Mouse (Mus musculus): ENCODE data around the gene Jph3. TPM values are rescaled to one million over a fixed set of nuclear protein-coding genes. Genes with fewer than 3 reads are reported as not detected.
A peak's percentile ranks its signal among the peaks of the same experiment; 100 is the strongest.

The Jph3 gene
- polyA plus RNA-seq, 1 experiment from 2014 or later, result 1.3 TPM

DNA sequence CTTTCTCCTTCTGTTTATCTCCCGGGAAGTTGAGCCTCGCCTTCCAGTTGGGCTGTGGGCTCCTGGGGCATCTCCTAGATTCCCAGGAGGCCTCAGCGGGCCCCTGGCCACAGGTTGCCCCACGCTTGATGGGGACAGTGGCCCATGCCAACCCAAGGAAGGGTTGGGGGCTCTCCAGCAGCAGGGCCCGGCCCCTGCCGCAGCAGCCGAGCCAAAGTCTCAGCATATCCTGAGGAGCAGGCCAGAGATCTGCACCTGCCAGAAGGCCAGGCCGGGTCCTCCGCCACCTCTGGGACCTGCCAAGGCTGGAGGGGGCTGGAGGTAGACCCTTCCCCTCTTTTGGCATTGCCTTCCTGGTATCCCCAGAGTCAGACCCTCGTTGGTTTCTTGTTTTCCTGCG is 1.6 kb downstream of the Jph3 start:
- Histone ChIP-seq H3K36me3 (no peaks in the 10 kb centered on the region), H3K27me3 (peaks cover 80% of the 10 kb centered on the region), H3K4me1 (peaks cover 21% of the 10 kb centered on the region), H3K9me3 (replicated peaks) (no peaks in the 10 kb centered on the region), H3K27ac (no peak overlapping the region), H3K9ac (no peak overlapping the region), H3K4me3 (replicated peaks) (peak overlapping the region; percentile 52), H3K4me2 (peak overlapping the region; percentile 85)
- 1% methylated on average over 9 of the region's 11 CpGs for WGBS
- ATAC-seq (replicated peaks; ENCODE audit: low FRiP score), result no peak

DNA sequence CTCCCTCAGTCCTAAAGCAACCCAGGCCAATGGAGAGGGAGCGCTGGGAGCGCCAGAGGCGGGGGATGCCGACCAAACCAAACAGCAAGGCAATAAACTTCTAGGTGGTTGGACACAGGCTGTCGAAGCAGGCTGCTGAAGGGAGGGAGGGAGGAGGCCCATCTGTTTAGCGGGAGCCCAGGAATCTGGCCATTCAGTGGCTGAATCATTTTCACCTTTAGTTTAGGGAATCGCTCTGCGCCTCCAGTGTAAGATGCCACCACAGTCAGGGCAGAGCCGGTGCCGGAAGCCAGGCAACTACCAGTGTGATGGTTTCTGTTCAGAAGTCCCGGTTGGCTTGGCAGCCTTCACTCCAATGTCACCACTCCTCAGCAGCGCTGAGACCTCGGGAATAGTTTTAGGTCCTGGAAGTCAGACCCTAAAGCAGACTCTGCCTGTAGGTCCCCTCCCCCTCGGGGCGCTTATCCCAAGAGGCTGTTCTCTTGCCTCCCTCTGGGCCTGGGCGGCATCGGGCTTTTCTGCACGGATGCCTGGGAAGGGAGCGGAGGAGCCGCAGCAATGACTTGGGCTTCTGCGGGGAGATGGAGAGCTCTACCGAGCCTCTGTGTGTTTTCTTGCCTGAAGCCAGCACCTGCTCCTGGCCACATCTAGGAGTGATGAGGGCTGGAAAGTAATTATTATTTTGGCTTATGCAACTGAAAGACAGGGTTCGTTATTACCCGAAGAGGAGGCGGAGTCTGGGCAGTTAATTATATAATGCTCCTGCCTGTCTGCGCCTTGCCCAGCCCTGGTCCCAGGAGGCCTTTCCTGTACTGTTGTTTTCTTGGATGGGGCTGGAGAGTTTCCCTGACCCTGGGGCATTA is 2.3 kb downstream of the Jph3 start:
- no peak overlapping the region for H3K27ac ChIP-seq
- H3K4me1 ChIP-seq, result peaks cover 21% of the 10 kb centered on the region
- ATAC-seq (replicated peaks; ENCODE audit: low FRiP score), result no peak
- WGBS, result 5% methylated on average over 26 of the region's 26 CpGs
- H3K9me3 ChIP-seq (replicated peaks), result no peaks in the 10 kb centered on the region
- no peaks in the 10 kb centered on the region for H3K36me3 ChIP-seq
- H3K4me2 ChIP-seq, result peak overlapping the region; percentile 85
- peaks cover 84% of the 10 kb centered on the region for H3K27me3 ChIP-seq
- H3K4me3 ChIP-seq (replicated peaks), result peak overlapping the region; percentile 52; the same call in 1 of the 2 replicates
- H3K9ac ChIP-seq, result no peak overlapping the region

DNA sequence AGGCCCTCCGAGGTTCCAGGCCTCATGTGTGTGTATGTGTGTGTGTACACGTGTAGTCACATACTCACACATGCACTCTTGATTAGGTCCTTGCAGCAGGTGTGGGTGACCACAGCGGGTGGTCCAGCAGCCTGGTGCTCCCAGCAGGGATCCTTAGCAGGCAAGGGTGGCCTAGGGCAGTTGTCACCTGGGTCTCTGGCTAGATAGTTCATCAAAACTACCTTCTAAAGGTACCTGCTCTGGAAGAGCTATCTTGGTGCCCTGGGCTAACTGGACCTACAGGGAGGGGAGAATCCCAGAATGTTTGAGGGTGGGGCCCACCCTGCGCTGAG is 2.9 kb downstream of the Jph3 start:
- H3K9me3 ChIP-seq (replicated peaks), result no peaks in the 10 kb centered on the region
- H3K4me2 ChIP-seq, result no peak overlapping the region
- H3K9ac ChIP-seq, result no peak overlapping the region
- peaks cover 21% of the 10 kb centered on the region for H3K4me1 ChIP-seq
- peaks cover 80% of the 10 kb centered on the region for H3K27me3 ChIP-seq
- no peak overlapping the region for H3K27ac ChIP-seq
- WGBS, result 44% methylated on average over 4 of the region's 4 CpGs
- H3K36me3 ChIP-seq, result no peaks in the 10 kb centered on the region
- H3K4me3 ChIP-seq (replicated peaks), result no peak overlapping the region
- no peak for ATAC-seq (replicated peaks; ENCODE audit: low FRiP score)

DNA sequence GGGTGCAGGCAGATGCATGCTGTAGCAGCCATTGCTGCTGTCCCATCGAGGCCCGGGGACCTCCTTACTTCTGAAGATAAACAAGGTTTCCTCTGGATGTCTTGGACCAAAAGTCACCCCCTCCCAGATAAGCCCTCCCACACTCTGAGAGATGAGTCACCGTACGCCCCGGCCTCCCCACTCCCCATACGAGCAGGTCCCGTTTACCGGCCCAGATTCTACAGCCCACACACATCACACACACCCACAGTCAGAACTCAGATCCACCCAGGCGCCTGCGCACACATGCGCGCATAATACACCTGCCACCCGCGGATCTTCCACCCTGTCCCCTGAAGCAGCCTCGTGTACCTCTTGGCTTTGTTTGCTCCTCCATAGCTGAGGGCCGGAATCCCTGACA is 4.8 kb downstream of the Jph3 start:
- H3K27ac ChIP-seq, result no peak overlapping the region
- ATAC-seq (replicated peaks; ENCODE audit: low FRiP score), result no peak

DNA sequence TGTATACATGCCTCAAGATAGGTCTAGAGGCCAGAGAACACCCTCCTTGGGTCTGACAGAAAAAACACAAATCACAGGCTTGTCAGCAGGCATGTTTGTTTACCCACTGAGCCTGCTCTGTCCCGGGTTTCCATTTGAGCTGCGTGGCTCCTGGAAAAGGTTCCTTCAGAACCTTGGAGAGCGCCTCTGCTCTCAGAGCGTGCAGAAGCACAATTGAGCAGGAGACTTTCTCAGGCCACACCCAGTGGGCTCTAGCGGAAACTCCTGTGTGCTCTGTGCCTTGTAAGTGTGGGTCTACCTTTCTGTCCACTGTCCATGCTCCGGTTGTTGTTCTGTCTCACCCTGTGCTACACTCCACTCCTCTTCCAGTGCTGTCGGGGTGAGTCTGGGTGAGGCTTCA is 6.8 kb downstream of the Jph3 start:
- Histone ChIP-seq H3K36me3 (no peaks in the 10 kb centered on the region), H3K27ac (no peak overlapping the region), H3K9me3 (replicated peaks) (no peaks in the 10 kb centered on the region), H3K4me1 (peaks cover 8% of the 10 kb centered on the region), H3K27me3 (peaks cover 41% of the 10 kb centered on the region), H3K9ac (no peak overlapping the region), H3K4me3 (replicated peaks) (no peak overlapping the region), H3K4me2 (no peak overlapping the region)
- no peak for ATAC-seq (replicated peaks; ENCODE audit: low FRiP score)
- WGBS, result 18% methylated on average over 7 of the region's 7 CpGs

More for the DNA sequence above, 4.8 kb downstream of the Jph3 start:
- Histone ChIP-seq H3K27me3 (peaks cover 61% of the 10 kb centered on the region), H3K9me3 (replicated peaks) (no peaks in the 10 kb centered on the region), H3K4me1 (peaks cover 21% of the 10 kb centered on the region), H3K4me3 (replicated peaks) (no peak overlapping the region), H3K4me2 (no peak overlapping the region), H3K9ac (no peak overlapping the region), H3K36me3 (no peaks in the 10 kb centered on the region)
- WGBS, result 89% methylated on average over 16 of the region's 16 CpGs

DNA sequence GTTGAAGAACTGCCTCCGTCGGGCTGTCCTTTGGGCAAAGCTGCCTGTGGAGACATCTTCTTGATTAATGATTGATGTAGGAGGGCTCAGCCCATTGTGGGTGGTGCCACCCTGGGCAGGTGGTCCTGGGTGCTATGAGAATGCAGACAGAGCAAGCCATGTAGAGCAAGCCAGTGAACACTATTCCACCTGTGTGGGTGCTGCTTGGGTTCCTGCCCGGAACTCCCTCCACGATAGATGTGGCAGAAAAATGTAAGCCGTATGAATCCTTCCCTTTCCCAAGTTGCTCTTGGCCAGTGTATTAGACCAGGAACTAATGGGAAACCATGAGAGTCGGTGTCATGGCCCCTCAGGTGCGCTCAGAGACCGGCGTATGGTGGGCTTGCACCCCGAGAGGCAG is 11.3 kb downstream of the Jph3 start:
- Histone ChIP-seq H3K9me3 (replicated peaks) (no peaks in the 10 kb centered on the region), H3K4me2 (no peak overlapping the region), H3K4me1 (no peaks in the 10 kb centered on the region), H3K36me3 (no peaks in the 10 kb centered on the region), H3K4me3 (replicated peaks) (no peak overlapping the region), H3K27me3 (peaks cover 6% of the 10 kb centered on the region; the same call in 1 of the 2 replicates), H3K9ac (no peak overlapping the region), H3K27ac (no peak overlapping the region)
- WGBS, result 87% methylated on average over 10 of the region's 10 CpGs
- ATAC-seq (replicated peaks; ENCODE audit: low FRiP score), result no peak

DNA sequence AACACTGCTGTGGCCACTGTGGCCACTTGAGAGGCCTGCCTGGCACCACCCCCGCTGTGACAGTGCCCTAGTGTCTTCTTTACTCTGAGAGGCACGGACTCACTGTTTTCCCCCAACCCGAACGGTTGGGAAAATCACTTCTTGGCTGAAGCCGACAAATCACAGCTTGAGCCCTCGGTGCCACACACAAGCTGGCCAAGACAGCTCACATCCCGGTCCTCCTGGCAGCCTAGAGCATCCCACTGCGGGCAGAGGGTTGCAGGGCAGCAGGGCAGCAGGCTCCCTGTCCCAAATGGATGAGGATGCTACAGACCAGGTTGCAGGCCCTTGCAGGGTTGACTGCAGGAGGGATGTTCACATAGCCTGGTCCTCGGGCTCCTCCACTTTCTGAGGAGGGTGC is 20.1 kb downstream of the Jph3 start:
- no peak overlapping the region for H3K4me2 ChIP-seq
- no peak overlapping the region for H3K9ac ChIP-seq
- WGBS, result 75% methylated on average over 9 of the region's 9 CpGs
- peaks cover 5% of the 10 kb centered on the region for H3K9me3 ChIP-seq (replicated peaks)
- no peaks in the 10 kb centered on the region for H3K4me1 ChIP-seq
- no peak for ATAC-seq (replicated peaks; ENCODE audit: low FRiP score)
- H3K36me3 ChIP-seq, result no peaks in the 10 kb centered on the region
- H3K27me3 ChIP-seq, result peaks cover 16% of the 10 kb centered on the region
- no peak overlapping the region for H3K4me3 ChIP-seq (replicated peaks)
- H3K27ac ChIP-seq, result no peak overlapping the region

DNA sequence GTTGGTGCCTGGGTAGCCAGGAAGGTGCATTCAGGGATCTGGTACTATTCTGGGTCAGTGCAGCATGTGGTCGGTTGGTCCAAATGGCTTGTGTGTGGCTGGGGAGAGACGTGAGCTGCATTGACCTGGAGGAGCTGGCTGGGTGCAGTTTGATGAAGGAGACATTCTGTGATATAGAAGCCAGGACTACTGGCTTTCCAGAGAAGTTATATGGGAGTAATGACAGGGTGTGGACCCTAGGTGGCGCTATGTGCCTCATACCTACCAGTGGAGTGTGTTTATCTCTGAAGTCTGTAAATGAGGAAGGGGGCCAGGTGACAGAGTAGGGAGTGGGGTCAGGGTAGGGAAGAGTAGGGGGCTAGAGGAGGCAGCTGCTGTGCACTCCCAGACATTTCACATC is 21.1 kb downstream of the Jph3 start:
- ATAC-seq (replicated peaks; ENCODE audit: low FRiP score), result no peak

DNA sequence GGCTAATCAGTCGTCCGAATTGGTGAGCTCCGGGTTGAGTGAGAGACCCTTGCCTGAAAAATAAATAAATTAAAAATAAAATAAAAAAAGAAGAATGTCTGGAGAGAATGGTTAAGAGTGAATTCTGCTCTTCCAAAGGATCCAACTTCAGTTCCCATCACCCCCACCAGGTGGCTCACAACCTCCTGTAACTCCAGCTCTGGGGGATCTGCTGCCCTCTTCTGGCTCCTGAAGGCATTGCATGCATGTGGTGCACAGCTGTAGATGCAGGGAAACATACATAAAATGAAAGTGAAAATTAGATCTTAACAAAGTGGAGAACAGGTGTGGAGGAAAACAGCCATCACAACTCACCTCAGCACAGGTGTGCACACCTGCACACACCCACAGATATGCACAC is 22.0 kb downstream of the Jph3 start:
- 31% methylated on average over 3 of the region's 3 CpGs for WGBS
- Histone ChIP-seq H3K4me2 (no peak overlapping the region), H3K27ac (no peak overlapping the region), H3K4me1 (no peaks in the 10 kb centered on the region), H3K27me3 (peaks cover 20% of the 10 kb centered on the region), H3K9me3 (replicated peaks) (peaks cover 5% of the 10 kb centered on the region), H3K4me3 (replicated peaks) (no peak overlapping the region), H3K36me3 (no peaks in the 10 kb centered on the region), H3K9ac (no peak overlapping the region)
- ATAC-seq (replicated peaks; ENCODE audit: low FRiP score), result no peak

More for the DNA sequence above, 21.1 kb downstream of the Jph3 start:
- no peaks in the 10 kb centered on the region for H3K4me1 ChIP-seq
- H3K4me2 ChIP-seq, result no peak overlapping the region
- H3K27me3 ChIP-seq, result peaks cover 20% of the 10 kb centered on the region
- no peaks in the 10 kb centered on the region for H3K36me3 ChIP-seq
- no peak overlapping the region for H3K9ac ChIP-seq
- 44% methylated on average over 3 of the region's 3 CpGs for WGBS
- peaks cover 5% of the 10 kb centered on the region for H3K9me3 ChIP-seq (replicated peaks)
- no peak overlapping the region for H3K27ac ChIP-seq
- no peak overlapping the region for H3K4me3 ChIP-seq (replicated peaks)

DNA sequence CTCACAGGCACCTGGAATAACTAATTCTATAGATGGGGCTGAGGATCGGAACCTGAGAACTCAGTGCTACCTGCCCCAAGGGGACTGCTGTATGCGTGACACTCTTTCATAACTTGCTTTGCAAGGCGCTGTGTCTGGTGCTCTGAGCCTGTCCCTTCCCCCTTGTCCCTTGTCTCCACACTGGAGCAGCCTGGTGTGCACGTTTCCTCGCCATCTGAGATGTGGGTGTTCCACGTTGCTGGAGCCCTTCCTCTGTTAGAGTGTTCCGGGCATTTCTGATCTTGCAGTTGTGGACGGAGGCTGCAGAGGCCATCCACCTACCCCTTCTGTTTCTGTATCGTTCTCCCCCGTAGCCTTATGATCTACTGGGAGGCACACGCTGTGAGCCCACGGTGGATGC is 29.0 kb downstream of the Jph3 start:
- 76% methylated on average over 12 of the region's 12 CpGs for WGBS
- ATAC-seq (replicated peaks; ENCODE audit: low FRiP score), result no peak
- 0 out of 2 replicates have a peak, but pooled peaks cover 3% of the 10 kb centered on the region for H3K4me1 ChIP-seq
- no peaks in the 10 kb centered on the region for H3K36me3 ChIP-seq
- H3K4me3 ChIP-seq (replicated peaks), result no peak overlapping the region
- H3K27ac ChIP-seq, result no peak overlapping the region
- no peak overlapping the region for H3K9ac ChIP-seq
- peaks cover 8% of the 10 kb centered on the region; the same call in 1 of the 2 replicates for H3K27me3 ChIP-seq
- H3K9me3 ChIP-seq (replicated peaks), result no peaks in the 10 kb centered on the region
- no peak overlapping the region for H3K4me2 ChIP-seq

DNA sequence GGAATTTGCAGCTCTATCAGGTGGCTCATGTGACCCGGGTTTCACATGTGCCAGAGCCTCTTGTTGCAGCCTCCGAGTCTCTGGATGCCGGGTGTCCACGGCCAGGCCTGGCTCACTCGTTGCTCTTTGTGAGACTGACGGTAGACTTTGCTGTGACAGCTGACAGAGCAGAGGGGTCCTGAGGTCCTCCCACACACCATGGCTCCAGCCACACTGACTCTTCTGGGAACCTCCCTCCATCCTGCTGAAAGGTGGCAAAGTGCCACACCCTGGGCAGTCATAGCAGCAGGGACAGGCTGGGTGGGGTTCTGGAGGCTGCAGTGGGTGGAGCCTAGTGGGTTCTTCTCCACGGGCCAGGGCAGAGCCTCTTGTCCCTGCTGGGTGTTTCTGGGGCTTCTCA is 31.1 kb downstream of the Jph3 start:
- no peak overlapping the region for H3K9ac ChIP-seq
- H3K4me3 ChIP-seq (replicated peaks), result no peak overlapping the region
- ATAC-seq (replicated peaks; ENCODE audit: low FRiP score), result no peak
- no peak overlapping the region for H3K4me2 ChIP-seq
- H3K4me1 ChIP-seq, result 0 out of 2 replicates have a peak, but pooled peaks cover 3% of the 10 kb centered on the region
- no peaks in the 10 kb centered on the region for H3K36me3 ChIP-seq
- H3K27ac ChIP-seq, result no peak overlapping the region
- no peaks in the 10 kb centered on the region for H3K9me3 ChIP-seq (replicated peaks)
- WGBS, result 71% methylated on average over 7 of the region's 7 CpGs
- H3K27me3 ChIP-seq, result no peaks in the 10 kb centered on the region; the same call in 1 of the 2 replicates

DNA sequence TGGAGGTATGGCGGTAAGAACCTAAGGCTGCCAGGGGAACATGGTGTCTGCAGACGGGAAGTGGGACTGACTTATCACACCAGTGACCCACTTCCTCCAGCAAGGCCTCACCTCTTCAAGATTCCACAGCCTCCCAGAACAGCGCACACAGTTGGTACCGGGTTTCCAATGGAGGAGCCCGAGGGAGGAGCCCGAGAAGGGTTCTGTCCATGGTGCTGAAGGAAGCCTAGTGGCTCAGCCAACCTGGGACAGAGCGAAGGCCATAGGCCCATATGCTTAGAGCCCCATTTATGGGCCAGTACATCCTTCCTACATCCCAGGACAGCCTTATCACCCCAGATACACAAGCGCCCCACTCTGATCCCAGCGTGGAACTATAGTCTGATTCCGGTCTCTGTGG is 32.1 kb downstream of the Jph3 start:
- 31% methylated on average over 10 of the region's 10 CpGs for WGBS
- ATAC-seq (replicated peaks; ENCODE audit: low FRiP score), result no peak
- no peak overlapping the region for H3K27ac ChIP-seq

More for the DNA sequence above, 32.1 kb downstream of the Jph3 start:
- no peak overlapping the region for H3K4me3 ChIP-seq (replicated peaks)
- 0 out of 2 replicates have a peak, but pooled peaks cover 3% of the 10 kb centered on the region for H3K4me1 ChIP-seq
- H3K4me2 ChIP-seq, result no peak overlapping the region
- no peaks in the 10 kb centered on the region; the same call in 1 of the 2 replicates for H3K27me3 ChIP-seq
- H3K9ac ChIP-seq, result no peak overlapping the region
- H3K36me3 ChIP-seq, result no peaks in the 10 kb centered on the region
- no peaks in the 10 kb centered on the region for H3K9me3 ChIP-seq (replicated peaks)
